Mouse (Mus musculus) adrenal gland, postnatal 25 days (tissue): Measurements from ENCODE around the gene Nxpe4. TPM values are rescaled to one million over a fixed set of nuclear protein-coding genes. Genes with fewer than 3 reads are reported as not detected.
"Not testable (repeated sequence)": the region's sequence is repeated elsewhere in the genome, so short reads cannot be mapped to it uniquely, and the experiment has no call there.

Experiments used
- DNase-seq: peaks from one replicate; pipeline ENCODE4 v3.0.0; 2021; ENCODE audit warnings: mixed read lengths
- long read RNA-seq: library from polyadenylated mRNA; stranded (forward); transcript quantifications from one replicate; pipeline ENCODE4 v2.0.0, GENCODE M21; 2021
- total RNA-seq: library from RNA; stranded (reverse); gene quantifications from 2 replicates; pipeline ENCODE4 v1.2.3, GENCODE M21; 2021

The Nxpe4 gene
- total RNA-seq = 2.9 and 5.9 TPM in 2 replicates
- long read RNA-seq, partial matches to known transcripts = 0 of 3 reads
- long read RNA-seq, other reads (novel, unspliced or antisense) = 3 of 3 reads

- DNase-seq = peak; percentile 46
These were observed at the start of gene Nxpe4 for GRCm38 (mm10) chr9:48161505-48162192. Gene Nxpe4, plus strand, starts transcription at chr9:48162023.

- DNase-seq = no peak
These were observed 35.0 kb upstream of the Nxpe4 start for GRCm38 (mm10) chr9:48126815-48127214.

GRCm38 (mm10) chr9:48137507-48137906 is 24.3 kb upstream of the Nxpe4 start:
- no peak for DNase-seq

GRCm38 (mm10) chr9:48140485-48141411 is 21.1 kb upstream of the Nxpe4 start:
- no peak for DNase-seq

GRCm38 (mm10) chr9:48142646-48143045 is 19.2 kb upstream of the Nxpe4 start:
- DNase-seq = no peak

- peak; percentile 15 for DNase-seq
These were observed 15.1 kb upstream of the Nxpe4 start for GRCm38 (mm10) chr9:48146761-48147160.

GRCm38 (mm10) chr9:48166531-48166930 is 4.7 kb downstream of the Nxpe4 start:
- not testable (repeated sequence) for DNase-seq

- DNase-seq = no peak
These were observed 14.9 kb downstream of the Nxpe4 start for GRCm38 (mm10) chr9:48176764-48177163.

GRCm38 (mm10) chr9:48181300-48181699 is 19.5 kb downstream of the Nxpe4 start:
- no peak for DNase-seq

GRCm38 (mm10) chr9:48182718-48183414 is 21.0 kb downstream of the Nxpe4 start:
- no peak for DNase-seq

- DNase-seq = no peak
These were observed 22.5 kb downstream of the Nxpe4 start for GRCm38 (mm10) chr9:48184319-48184718.

- no peak for DNase-seq
These were observed 27.0 kb downstream of the Nxpe4 start for GRCm38 (mm10) chr9:48188854-48189253.

- DNase-seq = no peak
These were observed 35.6 kb downstream of the Nxpe4 start for GRCm38 (mm10) chr9:48197458-48197884.

GRCm38 (mm10) chr9:48210970-48211369 is 49.1 kb downstream of the Nxpe4 start:
- no peak for DNase-seq

- DNase-seq = no peak
These were observed 50.1 kb downstream of the Nxpe4 start for GRCm38 (mm10) chr9:48211912-48212311.

GRCm38 (mm10) chr9:48214751-48215150 is 52.9 kb downstream of the Nxpe4 start:
- no peak for DNase-seq

GRCm38 (mm10) chr9:48216091-48217001 is 54.5 kb downstream of the Nxpe4 start:
- DNase-seq = no peak

- no peak for DNase-seq
These were observed 68.9 kb downstream of the Nxpe4 start for GRCm38 (mm10) chr9:48230706-48231105.

- no peak for DNase-seq
These were observed 74.6 kb downstream of the Nxpe4 start for GRCm38 (mm10) chr9:48236455-48236854.

GRCm38 (mm10) chr9:48238153-48238755 is 76.4 kb downstream of the Nxpe4 start:
- peak; percentile 50 for DNase-seq

- DNase-seq = no peak
These were observed 77.6 kb downstream of the Nxpe4 start for GRCm38 (mm10) chr9:48239461-48239860.
